Mouse (Mus musculus) kidney, postnatal 10 days (tissue): ENCODE data around the gene Scnm1.
"Not testable (repeated sequence)": the region's sequence is repeated elsewhere in the genome, so short reads cannot be mapped to it uniquely, and the experiment has no call there.

ENCODE experiments used
- DNase-seq: peaks from one replicate; pipeline ENCODE4 v3.0.0; 2021; ENCODE audit warnings: mixed read lengths

The Scnm1 gene

GRCm38 (mm10) chr3:95142617-95143011 lies 8.8 kb upstream of the Scnm1 start:
- DNase-seq = peak; percentile 92

DNA sequence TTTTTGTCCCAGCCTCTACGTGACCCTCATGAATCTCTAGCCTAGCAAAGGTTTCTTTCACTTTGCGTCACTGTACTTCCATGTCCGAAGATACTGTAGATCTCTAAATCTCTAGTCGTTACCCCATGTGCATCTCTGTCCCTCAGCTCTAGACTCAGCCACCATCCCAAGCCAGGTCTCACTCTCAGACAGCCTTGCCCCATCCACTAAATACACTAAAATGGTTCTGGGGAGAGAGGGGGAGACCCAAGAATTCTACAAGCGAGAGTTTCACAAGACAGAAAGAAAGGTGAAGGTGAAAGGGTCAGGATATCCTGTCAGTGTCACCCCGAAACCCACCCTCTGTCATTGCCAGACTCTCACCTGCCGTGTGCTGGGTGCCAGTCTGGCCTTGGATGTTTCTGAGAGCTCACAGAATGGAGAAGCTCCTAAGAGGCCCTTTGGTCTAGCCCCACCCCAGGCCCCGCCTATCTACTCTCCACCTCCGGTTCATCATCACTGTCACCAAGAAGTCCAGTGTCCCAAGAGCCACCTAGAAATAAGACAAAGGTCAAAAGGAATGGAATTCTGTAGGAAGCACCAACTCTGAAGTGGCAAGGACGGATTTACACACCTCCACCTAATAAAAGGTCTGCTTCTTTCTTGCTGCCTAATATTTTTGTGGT lies 8.3 kb upstream of the Scnm1 start, which contains the start of gene Tnfaip8l2:
TSS of gene Tnfaip8l2 (minus strand) at position 409 of the 665 bp plus-strand sequence.
- no peak for DNase-seq

GRCm38 (mm10) chr3:95141474-95141873 lies 7.7 kb upstream of the Scnm1 start:
- no peak for DNase-seq

GRCm38 (mm10) chr3:95140795-95141194 lies 7.0 kb upstream of the Scnm1 start:
- no peak for DNase-seq

DNA sequence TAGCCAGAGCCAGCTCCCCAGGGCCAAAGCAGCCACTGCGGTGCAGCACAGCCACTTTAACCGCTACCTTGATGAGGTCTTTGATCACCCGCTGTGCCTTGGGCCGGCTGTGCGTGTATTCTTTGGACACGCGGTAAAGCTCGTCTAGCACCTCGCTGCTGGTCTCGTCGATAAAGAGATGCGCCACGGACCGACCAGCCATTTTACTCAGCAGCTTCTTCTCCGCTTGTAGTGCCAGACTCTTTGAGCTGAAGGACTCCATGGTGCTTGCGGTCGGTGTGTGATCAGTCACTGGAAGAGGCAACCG lies 6.4 kb upstream of the Scnm1 start:
- no peak for DNase-seq

DNA sequence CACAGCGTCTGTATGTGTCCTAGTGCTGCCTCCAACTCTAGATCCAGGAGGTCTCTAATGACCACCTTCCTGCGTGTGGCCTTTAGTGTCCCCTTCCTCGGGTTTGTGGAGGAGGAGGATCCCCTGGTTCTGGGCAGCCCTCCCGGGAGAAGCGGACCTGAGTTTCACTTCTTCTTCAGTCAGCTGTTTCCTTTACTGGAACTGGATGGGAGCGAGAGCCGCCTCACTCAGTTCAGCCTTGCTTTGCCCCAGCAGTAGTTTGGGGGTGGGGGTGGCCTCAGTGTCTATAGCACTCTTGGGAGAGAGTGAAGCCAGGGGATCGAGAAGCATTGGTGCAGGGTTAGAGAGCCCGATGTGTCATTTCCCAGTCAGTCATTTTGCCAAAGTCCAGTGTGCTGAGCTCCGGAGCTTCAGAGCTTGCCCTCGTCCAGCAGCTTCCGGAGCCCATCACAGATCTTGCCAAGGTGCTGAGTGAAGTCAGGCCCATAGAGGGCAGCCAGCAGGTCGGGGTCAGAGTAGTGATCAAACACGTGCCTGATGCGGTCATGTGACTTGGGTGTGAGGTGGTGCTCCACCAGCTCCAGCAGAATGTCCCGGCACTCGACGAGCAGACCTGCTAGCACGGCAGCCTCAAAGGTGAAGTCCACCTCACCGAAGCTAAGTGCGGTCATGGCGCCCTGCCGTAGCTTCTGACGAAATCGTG lies 5.9 kb upstream of the Scnm1 start:
- DNase-seq = peak; percentile 63

GRCm38 (mm10) chr3:95136336-95136735 lies 2.5 kb upstream of the Scnm1 start:
- no peak for DNase-seq

GRCm38 (mm10) chr3:95135433-95136052 lies 1.7 kb upstream of the Scnm1 start:
- no peak for DNase-seq

DNA sequence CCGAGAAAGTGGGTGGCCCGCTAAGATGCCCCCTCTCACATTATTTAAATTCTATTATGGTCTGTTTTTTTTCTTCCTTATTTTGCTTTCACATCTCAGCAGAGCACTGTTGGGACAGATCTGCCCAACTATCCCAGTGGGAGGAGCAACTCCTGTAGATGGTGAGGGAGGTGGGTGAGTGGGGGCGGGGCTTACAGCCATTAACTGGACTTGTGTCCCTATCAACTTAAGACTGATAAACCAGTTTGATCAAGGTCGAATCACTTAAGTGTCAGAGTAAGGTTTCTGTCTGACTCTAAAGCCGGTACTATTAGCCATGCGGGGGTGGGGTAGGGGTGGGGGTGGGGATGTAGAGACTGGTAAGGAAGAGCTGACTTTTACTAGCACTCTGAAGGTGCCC lies 1.2 kb upstream of the Scnm1 start:
- DNase-seq = peak; percentile 84

DNA sequence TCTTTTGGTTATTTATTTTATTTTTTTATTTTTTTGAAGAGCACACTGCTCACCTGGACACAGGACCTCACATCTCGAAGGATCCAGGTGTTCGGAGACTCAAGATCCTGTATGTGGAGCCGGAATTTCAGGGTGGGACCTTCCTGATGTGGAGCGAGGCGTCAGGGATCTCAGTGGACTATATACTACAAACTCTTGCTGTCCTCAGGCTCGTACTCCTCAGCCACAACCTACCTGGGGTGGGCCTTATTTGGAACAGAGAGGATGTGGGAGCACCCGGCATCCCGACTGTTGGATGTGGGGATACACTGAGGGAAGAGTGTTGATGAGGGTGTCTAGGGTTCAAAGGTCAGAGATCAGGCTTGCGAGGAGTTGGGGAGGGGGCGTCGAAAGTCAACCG lies 322 bp upstream of the Scnm1 start:
- not testable (repeated sequence) for DNase-seq

DNA sequence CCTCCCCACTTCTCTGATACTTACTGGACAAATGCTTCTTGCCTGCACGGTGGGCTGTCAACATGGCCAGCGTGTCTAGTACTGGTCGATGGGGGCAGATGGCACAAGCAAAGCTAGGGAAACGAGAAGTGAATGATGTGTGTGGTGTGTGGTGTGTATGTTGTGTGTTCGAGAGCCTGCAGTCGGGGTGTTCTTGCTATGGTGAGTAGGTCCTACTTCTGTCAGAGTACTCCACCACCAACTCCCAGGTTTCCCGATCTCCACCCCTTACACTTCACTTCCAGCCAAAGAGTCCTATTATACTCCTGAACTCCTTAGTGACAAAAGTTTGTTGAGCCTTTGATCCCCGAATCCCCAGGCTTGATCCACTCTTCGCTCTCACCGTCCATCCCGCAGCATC lies 635 bp downstream of the Scnm1 start:
- no peak for DNase-seq

DNA sequence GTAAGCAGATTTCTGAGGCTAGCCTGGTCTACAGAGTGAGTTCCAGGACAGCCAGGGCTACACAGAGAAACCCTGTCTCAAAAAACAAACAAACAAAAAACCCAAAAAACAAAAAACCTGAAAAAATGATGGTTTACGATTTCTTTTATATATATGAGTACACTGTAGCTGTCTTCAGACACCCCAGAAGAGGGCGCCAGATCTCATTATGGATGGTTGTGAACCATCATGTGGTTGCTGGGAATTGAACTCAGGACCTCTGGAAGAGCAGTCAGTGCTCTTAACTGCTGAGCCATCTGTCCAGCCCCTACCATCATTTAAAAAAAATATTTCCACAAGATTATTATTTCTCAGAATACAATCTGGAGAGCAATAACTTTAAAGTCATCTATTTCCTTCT lies 1.4 kb downstream of the Scnm1 start:
- not testable (repeated sequence) for DNase-seq

- DNase-seq = no peak
Observed at GRCm38 (mm10) chr3:95130081-95130480, 3.7 kb downstream of the Scnm1 start.

GRCm38 (mm10) chr3:95129226-95129651 lies 4.6 kb downstream of the Scnm1 start:
- DNase-seq = peak; percentile 66

DNA sequence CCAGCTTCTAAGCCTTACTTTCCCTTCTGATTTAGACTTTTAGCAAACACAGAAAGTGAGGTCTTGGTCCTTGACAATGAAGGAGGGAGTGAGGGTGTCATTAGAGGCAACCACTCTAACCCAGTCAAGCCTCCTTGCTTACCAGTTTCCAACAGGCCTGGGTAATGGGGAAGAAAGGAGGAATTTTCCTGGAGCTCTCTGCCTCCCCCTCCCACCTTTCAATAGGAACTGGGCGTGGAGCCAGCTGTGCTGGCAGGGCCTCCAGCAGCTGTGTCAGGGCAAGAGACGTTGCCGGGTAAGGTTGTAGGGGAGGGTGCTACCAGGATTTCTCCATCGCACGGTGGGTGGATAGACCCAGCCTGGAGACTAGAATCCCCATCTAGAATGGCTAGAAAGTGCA lies 8.8 kb downstream of the Scnm1 start:
- peak; percentile 76 for DNase-seq

DNA sequence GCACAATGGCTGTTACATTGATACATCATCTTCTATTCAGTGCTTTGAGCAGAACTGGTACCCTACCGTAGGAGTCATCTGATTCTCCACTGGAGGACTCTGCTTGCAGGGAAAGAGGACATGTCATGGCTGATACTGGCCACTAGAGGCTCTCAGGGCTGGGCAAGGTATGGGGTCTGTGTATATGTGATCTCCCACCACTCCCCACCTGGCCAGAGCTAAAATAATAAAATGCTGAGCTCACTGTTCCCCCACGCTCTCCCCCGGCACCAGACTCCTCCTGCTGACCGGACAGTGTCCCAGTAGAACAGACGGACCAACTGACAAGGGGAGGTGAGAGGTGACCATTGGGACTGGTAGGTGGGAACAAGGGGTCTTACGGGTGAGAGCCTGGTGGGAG lies 9.6 kb downstream of the Scnm1 start, which contains the start of gene Tmod4:
TSS of gene Tmod4 (plus strand) at position 231 of the 400 bp plus-strand sequence.
- no peak for DNase-seq

GRCm38 (mm10) chr3:95121580-95121979 lies 12.2 kb downstream of the Scnm1 start:
- DNase-seq = no peak

GRCm38 (mm10) chr3:95117751-95118150 lies 16.1 kb downstream of the Scnm1 start:
- no peak for DNase-seq

DNA sequence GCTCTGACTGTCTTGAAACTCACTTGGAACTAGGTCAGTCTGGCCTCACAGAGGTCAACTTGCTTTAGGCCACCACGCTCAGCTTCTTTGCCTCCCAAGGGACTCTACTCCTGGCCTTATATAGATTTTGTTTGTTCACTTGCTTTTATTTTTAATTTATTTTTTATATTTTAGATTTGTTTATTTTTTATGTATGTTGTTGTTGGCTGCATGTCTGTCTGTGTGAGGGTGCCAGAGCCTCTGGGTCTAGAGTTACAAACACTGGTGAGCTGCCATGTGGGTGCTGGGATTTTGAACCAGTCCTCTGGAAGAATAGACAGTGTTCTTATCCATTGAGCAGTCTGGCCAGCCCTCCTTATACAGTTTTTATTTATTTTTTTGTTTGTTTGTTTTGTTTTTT lies 21.1 kb downstream of the Scnm1 start:
- no peak for DNase-seq

DNA sequence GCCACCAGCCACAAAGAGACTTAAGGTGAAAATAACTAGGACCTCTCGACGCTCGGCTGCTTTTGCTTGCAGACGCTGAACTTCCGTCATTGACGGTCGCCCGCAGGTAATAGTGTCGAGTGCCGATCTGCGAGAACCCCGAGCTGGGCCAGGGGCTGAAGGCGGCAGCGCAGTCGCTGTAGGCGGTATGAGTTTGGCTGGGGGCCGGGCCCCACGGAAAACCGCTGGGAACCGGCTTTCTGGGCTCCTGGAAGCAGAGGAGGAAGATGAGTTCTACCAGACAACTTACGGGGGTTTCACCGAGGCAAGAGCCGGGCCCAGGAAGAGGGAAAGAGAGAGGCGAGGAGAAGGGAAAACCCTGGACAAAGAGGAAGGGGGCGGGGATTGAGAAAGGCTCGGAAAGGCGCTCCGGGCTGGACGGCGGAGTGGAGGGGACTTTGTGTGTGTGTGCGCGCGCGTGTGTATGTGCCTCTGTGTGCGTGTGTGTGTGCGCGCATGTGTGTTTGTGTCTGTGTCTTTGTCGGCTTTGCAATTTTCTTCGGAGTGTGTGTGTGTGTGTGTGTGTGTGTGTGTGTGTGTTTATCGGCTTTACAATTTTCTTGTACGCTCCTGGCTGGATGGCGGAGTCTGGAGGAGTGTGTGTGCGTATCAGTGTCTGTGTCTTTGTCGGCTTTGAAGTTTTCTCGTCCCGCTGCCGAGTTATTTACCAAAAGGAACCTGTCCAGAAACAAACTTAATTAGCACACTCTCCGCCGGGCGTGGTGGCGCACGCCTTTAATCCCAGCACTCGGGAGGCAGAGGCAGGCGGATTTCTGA lies 22.7 kb downstream of the Scnm1 start, which contains the start of gene Vps72:
TSS of gene Vps72 (plus strand) at position 112 of the 816 bp plus-strand sequence.
- peak; percentile 94 for DNase-seq

- DNase-seq = no peak
Observed at GRCm38 (mm10) chr3:95107898-95108297, 25.9 kb downstream of the Scnm1 start.

DNA sequence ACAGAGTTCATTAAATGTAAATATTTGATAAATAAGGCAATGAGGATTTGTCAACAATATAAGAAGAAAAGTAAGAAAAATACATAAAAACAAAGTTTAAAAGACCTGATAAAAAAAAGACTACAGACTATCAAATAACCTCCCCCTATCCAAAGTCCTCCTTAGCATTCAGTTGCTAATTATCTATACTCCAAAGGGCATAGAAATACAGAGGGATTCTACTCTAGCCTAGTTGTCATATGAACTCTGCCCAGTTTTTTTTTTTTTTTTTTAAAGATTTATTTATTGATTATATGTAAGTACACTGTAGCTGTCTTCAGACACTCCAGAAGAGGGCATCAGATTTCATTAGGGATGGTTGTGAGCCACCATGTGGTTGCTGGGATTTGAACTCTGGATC lies 26.5 kb downstream of the Scnm1 start:
- DNase-seq = not testable (repeated sequence)
